Mouse (Mus musculus) heart, embryonic 10.5 days (tissue): Measurements from ENCODE around the gene Mtrex. TPM values are rescaled to one million over a fixed set of nuclear protein-coding genes. Genes with fewer than 3 reads are reported as not detected.

Experiments
- polyA plus RNA-seq: library from polyadenylated mRNA; unstranded; fragments of >200 nt; fragmentation: Nextera tagmentation; extraction: Ambion mirVana; gene quantifications from 2 replicates; pipeline ENCODE4 v1.2.1, GENCODE M21; 2016

Mtrex gene
- polyA plus RNA-seq, 1 experiment from 2014 or later: 68.9 TPM

Other genes with a start within 250 kb of the Mtrex start
- 39.6 and 41.3 TPM in 2 replicates for gene Plpp1, start 126.6 kb downstream of the Mtrex start, polyA plus RNA-seq
- 19.7 and 24.7 TPM in 2 replicates for gene Dhx29, start 56 bp upstream of the Mtrex start, polyA plus RNA-seq
- gene Ccno, start 60.4 kb upstream of the Mtrex start, polyA plus RNA-seq: 0.10 TPM in 1 of 2 replicates, not detected in the other
- gene Mcidas, start 66.4 kb upstream of the Mtrex start, polyA plus RNA-seq: 0.13 TPM in 1 of 2 replicates, not detected in the other
- not detected in 2 replicates for gene Cdc20b, start 107.7 kb upstream of the Mtrex start, polyA plus RNA-seq
- gene Gpx8, start 119.0 kb upstream of the Mtrex start, polyA plus RNA-seq: 124 and 134 TPM in 2 replicates
- gene Gzma, start 173.6 kb upstream of the Mtrex start, polyA plus RNA-seq: not detected in 2 replicates